ENCODE assay signal across 12 mouse cellular contexts in the genomic region with DNA sequence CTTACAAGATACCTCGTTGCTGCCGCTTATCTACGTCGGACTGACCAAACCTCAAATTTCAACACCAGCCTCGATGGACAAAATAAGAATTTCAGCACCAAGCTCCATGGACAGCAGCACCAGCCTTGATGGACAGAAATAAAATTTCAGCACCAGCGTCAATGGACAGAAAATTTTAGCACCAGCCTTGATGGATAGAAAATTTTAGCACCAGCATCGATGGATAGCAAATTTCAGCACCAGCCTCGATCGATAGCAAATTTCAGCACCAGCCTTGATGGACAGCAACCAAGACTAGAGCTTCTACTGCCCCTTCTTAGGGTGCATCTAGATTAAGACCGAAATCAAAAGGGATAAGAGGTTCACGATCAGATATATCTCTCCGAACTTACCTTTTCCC. TPM values are rescaled to one million over a fixed set of nuclear protein-coding genes. Genes with fewer than 3 reads are reported as not detected.
"Had no signal": no experiment of that assay in that cellular context is flagged by ENCODE, and none has a peak within 500 bp of the region (broad histone marks: within the 10 kb centered on the region; RNA-seq: fewer than 3 reads in every experiment).

No protein-coding gene starts in this region.

RNA-seq across cellular contexts. Expression of a gene that starts 23.2 kb away (rescaled TPM):
- polyA plus RNA-seq: kidney, embryonic 14.5 days; large intestine, adult 2 months; limb, embryonic 14.5 days; liver, embryonic 11.5 days; liver, embryonic 15.5 days; lung, adult 2 months; midbrain, embryonic 11.5 days; midbrain, embryonic 15.5 days; neural tube, embryonic 13.5 days; stomach, embryonic 14.5 days; thymus, adult 2 months; urinary bladder, adult 2 months had no signal
